Mouse (Mus musculus) bone marrow macrophage, adult 2 months (primary cell): Measurements from ENCODE around the gene Zdhhc6.

ENCODE experiments used
- CTCF ChIP-seq: IDR thresholded peaks from 2 replicates; pipeline ENCODE4 v1.5.1; 2012; ENCODE audit warnings: low read depth, mild to moderate bottlenecking, low read length, moderate library complexity
- POLR2A ChIP-seq: IDR thresholded peaks from 2 replicates; pipeline ENCODE4 v1.6.1; 2012; ENCODE audit warnings: mild to moderate bottlenecking, low read depth, low read length, borderline replicate concordance

- TF ChIP-seq CTCF (no peak), POLR2A (no peak)
These were observed 83.7 kb downstream of the Zdhhc6 start for GRCm38 (mm10) chr19:55232136-55232535.
